Mouse (Mus musculus) urinary bladder, adult 2 months (tissue): Measurements from ENCODE around the gene Slc19a1. TPM values are rescaled to one million over a fixed set of nuclear protein-coding genes. Genes with fewer than 3 reads are reported as not detected.

Experiments
- DNase-seq: peaks from one replicate; pipeline ENCODE4 v3.0.0; 2022; ENCODE audit warnings: low spot score
- polyA plus RNA-seq: library from polyadenylated mRNA; depleted of rRNA; stranded (reverse); fragments of >200 nt; gene quantifications from 2 replicates; pipeline ENCODE4 v1.2.3, GENCODE M21; 2012; rRNA removed

Slc19a1 gene
- 12.4 and 12.9 TPM in 2 replicates for polyA plus RNA-seq

DNA sequence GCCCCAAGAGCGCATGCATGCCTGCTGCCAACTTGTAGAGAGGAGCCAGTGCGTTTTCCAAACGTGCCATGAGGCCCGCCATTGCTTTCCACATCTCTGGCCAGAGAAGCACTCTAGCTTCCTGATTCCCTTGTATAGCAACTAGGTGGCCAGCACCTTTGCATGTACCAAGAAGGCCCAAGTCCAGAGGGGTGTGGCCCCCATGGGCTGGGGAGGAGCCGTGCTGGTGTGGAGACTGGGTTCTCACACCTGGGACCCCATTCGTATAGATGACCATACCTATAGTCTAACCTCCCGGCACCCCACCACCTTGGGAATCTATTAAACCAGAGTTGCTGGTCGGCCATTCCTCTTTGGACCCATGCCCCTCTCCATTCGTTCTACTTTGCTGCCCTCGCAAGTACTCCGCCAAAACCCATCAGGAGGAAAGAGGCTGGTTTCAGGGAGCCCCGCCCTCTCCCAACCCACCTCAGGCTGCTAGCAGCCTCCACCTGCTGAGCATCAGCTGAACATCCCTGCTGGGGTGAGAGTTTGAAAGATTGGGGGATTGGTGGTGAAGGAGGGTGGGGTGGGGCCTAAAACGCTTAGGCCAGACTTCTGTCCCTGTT lies at the start of gene Slc19a1:
TSS of gene Slc19a1 (plus strand) at position 474 of the 608 bp plus-strand sequence.
- no peak for DNase-seq

DNA sequence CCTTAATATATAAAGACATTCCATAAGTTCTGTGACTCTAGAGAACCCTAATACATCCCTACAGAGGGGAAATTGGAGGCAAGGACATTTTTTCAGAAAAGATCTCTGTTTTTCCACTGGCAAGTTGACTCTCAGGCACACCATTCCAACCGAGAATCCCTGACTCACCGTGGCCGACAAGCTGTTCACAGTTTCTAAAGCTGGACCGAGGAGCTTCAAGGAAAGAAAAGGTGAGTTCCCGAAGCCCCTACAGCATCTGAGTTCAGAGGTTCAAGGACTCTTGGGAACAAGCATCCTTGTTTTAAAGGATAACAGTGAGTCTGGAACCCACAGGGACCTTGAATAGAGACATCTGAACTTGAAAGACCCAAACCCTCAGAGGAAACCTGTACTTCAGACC lies 43.5 kb upstream of the Slc19a1 start:
- no peak for DNase-seq

DNA sequence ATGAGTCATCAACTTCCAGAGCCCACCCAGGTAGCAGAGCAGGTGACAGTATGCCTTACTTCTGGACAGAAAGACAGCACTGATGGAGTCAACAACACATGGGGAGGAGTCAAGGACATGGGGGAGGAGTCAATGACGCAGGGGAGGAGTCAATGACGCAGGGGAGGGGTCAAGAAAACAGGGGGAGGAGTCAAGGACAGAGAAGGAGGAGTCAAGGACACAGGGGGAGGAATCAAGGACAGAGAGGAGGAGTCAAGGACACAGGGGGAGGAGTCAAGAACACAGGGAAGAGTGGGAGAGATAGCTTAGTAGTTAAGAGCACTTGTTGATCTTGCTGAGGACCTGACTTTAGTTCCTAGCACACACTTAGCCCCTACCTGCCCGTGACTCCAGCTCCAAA lies 39.6 kb upstream of the Slc19a1 start:
- DNase-seq, result no peak

DNA sequence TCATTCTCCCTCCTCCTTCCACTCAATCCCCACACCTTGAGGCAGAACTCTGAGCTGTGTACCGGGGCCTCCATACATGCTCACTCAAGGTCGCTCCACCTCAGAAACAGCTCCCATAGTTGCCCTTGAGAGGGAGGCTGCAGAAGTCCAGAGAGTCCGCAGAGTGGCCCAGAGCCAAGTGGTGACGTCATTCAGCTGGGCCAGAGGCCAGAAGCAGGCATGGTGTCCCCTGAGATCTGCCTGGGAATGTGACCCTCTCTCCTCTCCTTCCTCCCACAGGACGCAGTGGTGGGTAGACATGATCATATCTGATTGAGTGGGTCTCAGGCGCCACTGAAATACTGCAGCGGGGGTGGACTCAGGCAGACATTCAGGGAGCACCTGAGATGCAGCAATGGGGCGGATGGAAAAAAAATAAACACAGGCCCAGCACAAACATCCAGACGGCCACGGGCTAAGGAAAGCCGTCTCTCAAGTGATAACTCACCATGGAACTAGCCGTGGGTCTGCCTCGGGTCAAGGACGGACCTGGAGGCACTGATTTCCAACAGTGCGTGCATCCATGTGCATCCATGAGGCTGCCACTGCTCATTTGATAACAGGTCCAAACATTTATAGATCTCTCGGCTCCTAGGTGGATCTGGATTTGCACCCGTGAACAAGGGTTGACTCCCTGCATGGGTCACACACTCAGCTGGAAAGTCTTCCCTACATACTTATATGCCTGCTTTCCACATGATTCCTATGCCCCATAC lies 34.1 kb upstream of the Slc19a1 start:
- DNase-seq, result no peak

DNA sequence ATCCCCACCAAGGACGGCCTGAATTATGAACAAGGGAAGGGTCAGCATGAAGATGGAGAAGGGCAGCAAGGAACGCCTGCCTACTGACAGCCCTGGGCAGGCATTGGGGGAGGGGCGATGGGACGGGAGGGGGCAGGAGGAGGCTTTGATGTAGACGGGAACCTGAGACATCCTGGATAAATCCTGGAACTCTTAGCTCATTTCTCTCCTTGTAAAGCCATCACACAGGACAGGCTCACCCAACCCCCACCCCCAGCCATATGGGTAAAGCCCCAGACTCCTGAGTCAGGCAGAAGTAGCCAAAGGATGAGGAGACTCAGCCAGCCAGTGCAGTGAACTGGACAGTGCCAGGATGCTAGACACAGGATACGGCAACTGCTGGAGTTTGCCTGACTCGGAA lies 27.1 kb upstream of the Slc19a1 start:
- DNase-seq, result no peak

DNA sequence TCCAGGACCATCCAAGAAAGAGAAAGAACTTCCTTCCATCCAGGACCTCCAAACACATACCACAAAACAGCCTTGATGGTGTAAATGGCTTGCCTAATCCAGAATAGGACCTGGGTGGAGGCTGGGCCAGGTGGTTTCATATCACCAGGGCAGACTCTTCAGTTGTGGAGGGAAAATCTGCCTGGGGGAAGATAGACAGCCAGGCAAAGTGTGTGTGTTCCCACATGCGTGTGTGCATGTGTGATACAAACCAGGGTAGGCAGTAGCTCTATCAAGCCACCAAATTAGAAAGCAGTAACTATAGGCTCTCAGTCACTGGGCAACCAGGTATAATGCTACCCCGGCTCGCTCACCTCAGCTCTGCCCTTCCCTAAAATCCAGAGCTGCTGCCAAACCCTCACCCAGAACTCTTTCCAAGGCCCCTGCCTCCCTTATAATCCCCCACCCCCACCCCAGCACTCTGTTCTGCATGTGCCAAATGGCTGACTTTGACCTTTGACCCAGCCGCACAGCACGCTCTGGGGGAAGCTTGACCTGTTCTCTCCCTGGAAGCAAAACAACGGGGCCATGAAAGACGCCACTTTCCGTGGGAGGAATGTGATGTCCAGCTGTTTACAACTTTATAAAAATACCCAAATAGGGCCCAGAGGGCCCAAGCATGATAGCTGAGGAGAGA lies 24.5 kb upstream of the Slc19a1 start:
- DNase-seq, result no peak

DNA sequence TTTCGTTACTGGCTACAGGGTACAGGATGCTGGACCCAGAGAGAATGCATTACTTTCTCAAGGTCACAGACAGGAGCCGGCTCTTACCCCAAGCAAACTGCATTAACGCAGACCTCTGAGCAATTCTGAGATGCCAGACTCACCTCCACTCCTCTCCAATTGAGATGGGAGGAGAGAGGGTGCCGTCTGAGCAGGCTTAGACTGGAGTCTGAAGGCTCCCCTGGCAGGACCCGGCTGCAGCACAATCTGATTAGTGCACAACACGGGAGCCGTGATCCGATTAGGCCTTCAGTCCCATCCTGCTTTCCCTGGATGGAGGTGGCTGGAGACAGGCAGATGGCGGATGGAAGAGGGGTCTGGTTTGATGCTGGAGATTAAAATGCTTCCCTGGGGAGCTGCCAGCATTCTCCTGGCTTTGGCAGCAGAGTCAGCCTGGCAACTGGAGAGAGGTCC lies 23.9 kb upstream of the Slc19a1 start:
- no peak for DNase-seq

DNA sequence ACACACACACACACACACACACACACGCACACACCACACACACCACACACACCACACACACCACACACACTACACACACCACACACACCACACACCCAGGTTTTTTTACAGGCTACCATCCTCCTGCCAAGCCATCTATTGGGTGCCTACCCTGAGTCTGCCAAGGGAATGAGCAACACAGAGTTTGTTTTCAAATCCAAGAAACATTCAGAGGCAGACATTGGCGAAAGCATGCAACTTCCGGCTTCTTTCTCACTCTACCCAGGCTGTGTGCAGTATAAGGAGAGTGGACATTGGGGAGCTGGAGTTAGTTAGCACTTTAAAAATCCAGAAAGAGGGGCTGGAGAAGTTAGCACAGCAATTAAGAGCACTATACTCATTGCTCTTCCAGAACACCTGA lies 23.3 kb upstream of the Slc19a1 start:
- DNase-seq, result no peak

DNA sequence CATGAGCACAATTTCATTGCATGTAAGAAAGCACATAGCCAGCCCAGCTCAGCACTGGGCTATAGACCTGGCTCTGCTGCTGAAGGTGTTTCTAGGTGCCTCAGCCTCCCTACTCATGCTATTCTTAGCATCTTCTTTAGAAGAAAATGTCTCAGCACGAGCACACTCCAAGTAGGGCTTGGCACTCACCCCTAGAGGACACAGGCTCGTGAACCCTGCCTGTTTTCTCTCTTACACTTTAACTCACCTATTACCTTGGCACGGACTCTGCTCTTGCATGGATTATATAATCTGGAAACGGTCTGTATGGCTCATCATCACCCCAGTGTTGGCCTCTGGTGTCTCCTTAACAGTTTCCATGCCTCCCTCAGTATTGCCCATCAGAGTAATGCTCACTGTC lies 20.4 kb upstream of the Slc19a1 start:
- DNase-seq, result no peak

DNA sequence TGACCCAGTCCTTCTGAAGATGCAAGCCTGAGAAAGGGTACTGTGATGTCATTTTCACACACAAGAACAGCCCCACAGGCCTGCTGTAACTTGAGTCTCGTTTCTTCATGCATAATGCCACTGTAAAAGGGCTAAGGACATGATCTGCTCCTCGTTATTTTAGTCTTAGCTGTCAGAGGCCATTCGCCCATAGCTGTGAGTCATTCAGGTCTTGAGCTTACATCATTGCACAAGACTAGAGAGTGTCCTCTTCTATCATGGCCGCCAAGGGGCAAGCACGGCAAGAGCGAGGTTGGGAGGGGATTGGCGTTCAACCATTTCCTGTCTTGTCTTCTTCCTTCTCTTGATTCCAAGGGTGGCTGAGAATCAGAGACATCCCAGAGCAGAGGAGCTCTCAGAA lies 16.0 kb upstream of the Slc19a1 start:
- no peak for DNase-seq

DNA sequence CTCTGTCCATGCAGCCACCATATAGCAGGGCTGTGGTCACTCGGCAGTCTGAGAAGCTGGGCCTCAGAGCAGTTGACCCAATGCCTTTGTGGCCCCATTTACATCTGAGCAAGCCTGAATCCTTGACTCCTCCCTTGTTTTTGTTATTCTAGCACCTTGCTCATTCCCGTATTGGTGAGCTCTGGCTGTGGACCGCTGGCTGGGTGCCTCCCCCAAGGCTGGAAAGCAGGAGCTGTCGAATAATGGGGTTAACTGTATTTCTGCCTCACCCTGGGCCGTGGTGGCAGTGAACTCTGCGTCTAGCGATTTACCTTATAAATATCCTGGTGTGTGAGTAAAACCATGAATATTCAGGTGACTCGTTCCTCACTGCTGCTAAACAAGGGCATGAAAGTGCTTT lies 15.5 kb upstream of the Slc19a1 start:
- no peak for DNase-seq

DNA sequence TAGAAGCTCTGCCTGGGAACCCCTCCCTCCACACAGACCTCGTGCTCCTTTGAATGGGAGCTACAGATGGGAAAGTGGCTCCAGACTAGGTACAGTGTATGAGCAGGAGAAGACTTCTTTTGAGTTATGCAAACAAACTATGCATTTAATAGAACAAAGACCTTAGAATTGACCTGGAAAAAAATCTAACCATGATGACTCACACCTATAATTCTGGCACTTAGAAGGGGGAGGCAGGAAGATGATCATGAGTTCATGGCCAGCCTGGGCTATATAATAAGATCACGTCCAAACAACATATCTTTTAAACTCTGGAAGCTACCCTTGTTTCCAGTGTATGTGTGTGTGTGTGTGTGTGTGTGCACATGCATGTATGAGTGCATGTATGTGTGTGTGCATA lies 15.0 kb upstream of the Slc19a1 start:
- DNase-seq, result no peak

DNA sequence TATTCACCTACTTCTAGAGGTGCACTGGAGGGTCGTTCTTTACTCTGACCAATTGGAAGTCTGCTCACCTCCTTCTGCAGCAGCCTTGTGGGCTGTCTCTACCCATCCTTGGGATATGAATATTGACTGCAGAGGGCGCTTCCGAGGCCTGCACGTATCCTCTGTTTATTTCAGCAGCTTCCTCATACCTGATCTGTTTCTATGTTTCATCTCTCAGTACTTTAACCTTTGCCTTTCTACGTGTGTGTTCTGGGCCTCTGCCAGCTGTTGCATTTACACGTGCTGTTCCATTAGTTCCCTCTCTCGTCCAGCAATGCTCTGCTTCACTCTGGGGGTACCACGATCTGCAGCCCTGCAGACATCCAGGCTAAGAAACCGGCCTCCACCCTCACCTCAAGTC lies 14.4 kb upstream of the Slc19a1 start:
- no peak for DNase-seq

DNA sequence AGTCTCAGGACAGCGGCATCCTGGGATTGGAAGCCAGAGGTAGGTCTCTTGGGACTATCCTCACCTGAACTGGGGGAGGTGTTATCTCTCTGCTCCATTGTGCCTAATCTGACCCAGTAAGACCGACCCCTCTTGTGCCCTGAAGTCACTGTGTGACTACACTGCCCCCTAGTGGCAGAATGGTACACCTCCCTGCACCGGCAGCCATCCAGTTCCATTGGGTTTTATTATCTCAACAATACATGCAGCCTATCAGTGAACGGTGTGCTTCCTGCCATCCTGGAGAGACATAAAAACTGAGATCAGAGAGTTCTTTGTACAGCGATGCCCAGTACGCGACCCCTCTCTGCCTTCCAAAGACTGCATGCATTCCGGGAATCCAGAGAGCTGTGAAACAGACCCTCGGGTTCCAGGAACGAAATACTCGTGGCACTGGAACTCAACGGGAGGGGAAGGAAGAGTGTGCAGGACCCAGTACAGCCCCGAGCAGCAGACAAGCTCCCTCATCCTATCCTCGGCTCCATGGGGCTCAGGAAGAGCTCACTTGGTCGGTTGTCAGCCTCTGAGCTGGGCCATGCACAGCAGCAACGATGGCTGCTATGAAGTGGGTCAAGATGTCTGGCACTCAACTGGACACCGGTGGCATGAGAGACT lies 10.5 kb upstream of the Slc19a1 start:
- peak; percentile 47 for DNase-seq

DNA sequence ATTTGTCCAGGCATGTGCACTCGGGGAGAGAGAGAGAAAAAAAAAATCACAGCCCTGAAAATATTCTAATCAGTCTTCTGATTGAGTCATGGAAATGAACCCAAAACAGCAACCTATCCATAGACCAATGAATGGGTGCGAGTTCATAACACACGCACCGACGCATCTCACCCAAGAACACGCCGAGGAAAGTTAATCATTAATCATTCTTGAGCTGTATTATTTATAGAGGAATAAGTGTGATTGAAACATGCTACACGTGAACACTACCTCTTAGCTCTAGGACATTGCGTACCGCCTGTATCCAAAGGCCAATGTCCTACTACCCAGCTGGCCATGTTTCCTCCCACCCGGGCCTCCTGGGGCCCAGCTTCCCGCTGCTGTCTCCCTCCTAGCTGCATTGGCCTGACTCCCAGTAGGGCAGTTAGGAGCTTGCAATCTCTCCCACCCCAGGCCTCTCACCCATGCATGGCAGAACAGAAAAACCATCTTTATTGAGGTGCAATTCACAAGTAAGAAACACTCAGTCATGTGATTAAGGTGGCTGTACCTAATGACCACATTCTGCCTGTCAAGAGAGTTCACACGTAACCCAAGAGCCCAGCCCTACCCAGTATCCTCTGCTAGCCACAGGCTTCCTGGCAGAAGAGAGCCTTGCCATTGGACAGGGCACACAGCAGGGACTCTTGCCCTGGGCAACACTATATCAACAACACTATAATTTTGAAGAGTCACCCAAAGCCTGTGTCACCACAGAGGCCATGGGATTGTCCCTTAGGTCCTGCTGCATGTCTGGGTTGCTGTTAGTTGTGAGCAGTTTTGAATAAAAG lies 9.5 kb upstream of the Slc19a1 start:
- DNase-seq, result no peak

DNA sequence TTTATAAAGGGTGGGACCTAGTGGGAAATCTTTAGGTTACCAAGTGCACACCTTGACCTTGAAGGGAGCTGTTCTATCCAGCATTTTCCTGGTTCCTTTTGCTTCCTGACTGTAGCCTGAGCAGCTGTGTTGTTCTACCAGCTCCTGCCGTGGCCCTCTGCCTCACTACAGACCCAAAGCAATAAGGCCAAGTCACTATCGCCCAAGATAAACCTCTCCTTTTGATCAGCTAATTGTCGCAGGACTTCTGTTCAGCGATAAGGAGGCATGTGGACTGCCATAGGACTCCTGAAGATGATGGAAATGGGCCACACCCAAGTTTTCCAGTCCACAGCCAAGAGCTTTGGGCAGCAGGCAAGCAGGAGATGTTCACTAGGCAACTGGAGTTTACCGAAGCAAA lies 7.8 kb upstream of the Slc19a1 start:
- DNase-seq, result no peak

DNA sequence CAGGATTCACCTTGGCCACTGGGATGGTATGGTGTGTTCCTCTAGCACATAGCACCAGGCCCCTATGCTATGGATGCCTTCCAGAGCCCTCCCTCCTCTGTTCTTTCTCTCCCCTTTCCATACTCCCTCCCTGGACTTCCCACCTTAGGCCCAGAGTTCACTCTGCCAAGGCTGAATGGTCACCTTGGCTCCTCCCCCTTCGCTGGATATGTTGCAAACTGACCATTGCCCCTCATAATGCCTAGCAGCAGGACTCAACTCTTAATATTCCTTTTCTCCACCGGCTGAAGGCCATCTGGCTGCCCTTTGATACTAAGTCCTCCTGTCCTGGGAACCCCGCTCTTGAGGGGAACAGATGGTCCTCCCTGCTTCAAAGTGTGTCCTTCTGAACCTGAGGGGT lies 5.1 kb upstream of the Slc19a1 start:
- no peak for DNase-seq

DNA sequence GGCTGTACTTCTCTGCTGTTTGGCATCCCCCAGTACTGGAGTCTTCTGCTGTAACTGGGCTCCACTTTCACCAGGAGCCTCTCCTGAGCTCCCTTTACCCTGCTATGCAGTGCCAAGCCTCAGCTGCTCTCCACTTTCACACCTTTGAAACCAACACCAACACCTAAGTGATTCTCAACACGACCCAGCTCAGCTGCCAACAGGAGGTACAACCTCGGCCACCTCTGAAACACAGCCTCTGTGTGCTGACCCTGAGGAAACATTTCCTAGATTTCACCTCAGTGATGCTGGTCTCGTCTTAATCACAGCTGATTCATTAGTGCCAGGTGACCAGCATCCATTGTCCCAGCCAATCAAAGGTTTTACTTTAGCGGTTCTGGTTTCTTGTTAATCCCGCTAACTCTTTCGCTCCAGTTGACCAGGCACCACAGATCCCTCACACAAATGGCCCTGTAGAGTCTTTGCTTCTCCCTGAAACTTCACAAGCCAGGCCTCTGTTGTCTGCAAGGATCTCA lies 3.2 kb upstream of the Slc19a1 start:
- no peak for DNase-seq

DNA sequence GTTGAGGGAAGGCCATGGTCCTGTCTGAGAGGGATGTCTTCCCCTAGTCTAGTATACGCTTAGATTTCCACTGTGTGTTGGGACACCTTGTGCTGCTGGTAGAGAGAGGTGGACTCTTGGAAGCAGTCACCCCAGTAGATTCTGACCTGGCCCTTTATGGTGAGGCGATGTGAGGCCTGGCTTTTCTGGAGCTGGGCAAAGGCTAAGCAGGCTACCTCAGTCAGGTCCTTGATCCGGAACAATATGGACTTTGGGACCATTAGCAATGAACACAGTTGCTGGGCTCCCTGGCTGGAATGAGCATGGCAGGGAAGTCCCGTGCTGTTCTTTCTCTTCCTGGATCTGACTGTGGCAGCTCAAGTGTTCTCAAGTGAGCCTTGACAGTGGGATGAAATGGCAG lies 2.3 kb upstream of the Slc19a1 start:
- no peak for DNase-seq

DNA sequence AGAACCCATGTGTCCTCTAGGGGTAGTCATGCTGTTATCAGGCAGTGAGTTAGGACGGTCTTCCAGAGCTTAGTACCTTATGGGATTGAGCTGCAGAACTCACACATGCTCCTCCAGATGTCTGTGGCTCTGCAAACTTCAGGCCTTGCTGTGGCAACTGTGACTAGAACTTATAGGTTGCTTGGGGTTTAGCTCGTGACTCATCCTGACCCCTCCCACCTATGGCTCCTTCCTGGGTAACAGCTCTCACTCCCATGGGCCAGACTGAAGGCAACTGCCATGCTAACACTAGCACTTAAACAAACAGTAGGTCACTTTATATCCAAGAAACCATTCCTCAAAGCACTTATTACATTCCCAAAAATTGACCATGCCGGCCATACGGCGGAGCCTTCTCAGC lies 1.4 kb upstream of the Slc19a1 start:
- no peak for DNase-seq

DNA sequence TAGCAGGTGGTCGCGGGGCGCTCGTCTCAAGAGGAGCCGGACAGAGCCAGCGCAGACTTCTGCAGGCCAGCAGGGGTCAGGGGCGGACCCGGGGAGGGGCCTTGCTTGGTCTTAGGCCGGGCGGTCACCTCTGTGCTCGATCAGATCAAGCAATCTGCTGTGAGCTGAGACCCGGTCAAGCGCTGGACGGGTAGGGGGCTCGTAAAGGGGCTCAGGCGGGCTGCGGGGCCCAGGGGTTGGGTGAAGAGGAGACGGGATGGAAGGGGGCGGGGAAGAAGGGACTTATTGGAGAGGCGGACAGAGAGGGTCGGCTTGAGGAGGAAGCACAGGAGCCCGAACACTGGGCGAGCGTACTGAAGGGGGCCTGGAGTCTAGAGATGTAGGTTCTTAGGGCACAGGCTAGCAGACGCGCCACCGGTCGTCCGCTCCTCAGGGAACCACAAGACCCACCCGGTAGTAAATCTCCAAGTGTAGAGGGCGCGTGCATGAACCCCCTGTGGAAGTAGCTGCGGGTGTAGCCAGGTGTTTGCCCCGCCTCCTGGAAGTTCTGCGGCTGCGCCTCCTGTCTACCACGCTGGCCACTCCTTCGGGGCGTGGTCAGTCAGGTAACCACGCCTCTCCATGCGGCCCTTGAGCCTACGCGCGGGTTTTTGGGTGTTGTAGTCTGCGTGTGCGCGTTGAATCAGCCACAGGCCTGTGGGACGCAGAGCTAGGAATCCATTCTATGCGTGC lies 716 bp downstream of the Slc19a1 start:
- peak; percentile 80 for DNase-seq
